Mouse (Mus musculus): Measurements from ENCODE around the gene Gm20532.

- TF ChIP-seq POLR2A (IDR thresholded peaks at IDR 0.05; ENCODE audit: low read depth, low read length), result no peak
- TF ChIP-seq CTCF (IDR thresholded peaks at IDR 0.05; ENCODE audit: extremely low read depth, insufficient read depth, insufficient read length, insufficient replicate concordance), result 0 out of 2 replicates have a peak, but pooled peaks have one; percentile 6
These were observed 586 bp downstream of the Gm20532 start for GRCm38 (mm10) chr2:26587044-26587405.
